Mouse (Mus musculus) hindbrain, embryonic 10.5 days (tissue): ENCODE measurements around the gene Mpdz. TPM values are rescaled to one million over a fixed set of nuclear protein-coding genes. Genes with fewer than 3 reads are reported as not detected.
A peak's percentile ranks its signal among the peaks of the same experiment; 100 is the strongest.

Experiments used
- DNase-seq: peaks from one replicate; pipeline ENCODE4 v3.0.0-alpha.2; 2017; ENCODE audit warnings: low spot score
- H3K27ac ChIP-seq: fragments of 300-500 bp; sonication (generic); 2 replicates; pipeline ENCODE4 v1.5.1; 2016; ENCODE audit warnings: mild to moderate bottlenecking, moderate library complexity
- H3K27me3 ChIP-seq: fragments of 300-500 bp; sonication (generic); 2 replicates; pipeline ENCODE4 v1.6.1; 2016; ENCODE audit warnings: mild to moderate bottlenecking; ENCODE audit not compliant: poor library complexity, insufficient read depth, severe bottlenecking
- H3K36me3 ChIP-seq: fragments of 300-500 bp; sonication (generic); 2 replicates; pipeline ENCODE4 v1.6.1; 2016; ENCODE audit warnings: mild to moderate bottlenecking, moderate library complexity
- H3K4me1 ChIP-seq: fragments of 300-500 bp; sonication (generic); replicated peaks from 2 replicates; pipeline ENCODE4 v1.6.1; 2016; ENCODE audit warnings: mild to moderate bottlenecking
- H3K4me3 ChIP-seq: fragments of 300-500 bp; sonication (generic); 2 replicates; pipeline ENCODE4 v1.5.1; 2016; ENCODE audit warnings: mild to moderate bottlenecking, moderate library complexity
- H3K9me3 ChIP-seq: fragments of 300-500 bp; sonication (generic); 2 replicates; pipeline ENCODE4 v1.6.1; 2016; ENCODE audit warnings: mild to moderate bottlenecking, moderate library complexity
- WGBS: fragments of 180-500 bp; shearing (Covaris S2); methylation state at CpG from one replicate; pipeline ENCODE4 v1.1.7; 2016; 5-methylcytosine and 5-hydroxymethylcytosine counted together
- polyA plus RNA-seq: library from polyadenylated mRNA; unstranded; fragments of >200 nt; fragmentation: Nextera tagmentation; extraction: Ambion mirVana; gene quantifications from 2 replicates; pipeline ENCODE4 v1.2.1, GENCODE M21; 2016

Mpdz gene
- polyA plus RNA-seq, 1 experiment from 2014 or later = 35.1 TPM

- WGBS = 79% methylated on average over 3 of the region's 3 CpGs
- DNase-seq = no peak
- Histone ChIP-seq H3K27ac (no peak overlapping the region), H3K4me3 (no peak overlapping the region), H3K4me1 (no peaks in the 10 kb centered on the region), H3K27me3 (no peaks in the 10 kb centered on the region), H3K9me3 (no peaks in the 10 kb centered on the region), H3K36me3 (peaks cover 52% of the 10 kb centered on the region)
Measured at GRCm38 (mm10) chr4:81351368-81351767, 91.2 kb downstream of the Mpdz start.

- no peak overlapping the region for H3K27ac ChIP-seq
- 87% methylated on average over 7 of the region's 7 CpGs for WGBS
- no peaks in the 10 kb centered on the region for H3K4me1 ChIP-seq
- no peaks in the 10 kb centered on the region for H3K27me3 ChIP-seq
- no peak overlapping the region for H3K4me3 ChIP-seq
- no peak for DNase-seq
- no peaks in the 10 kb centered on the region for H3K9me3 ChIP-seq
- peaks cover 45% of the 10 kb centered on the region for H3K36me3 ChIP-seq
Measured at GRCm38 (mm10) chr4:81348646-81349045, 94.0 kb downstream of the Mpdz start.

- no peak for DNase-seq
- WGBS = 91% methylated on average over 3 of the region's 3 CpGs
Measured at GRCm38 (mm10) chr4:81345141-81345540, 97.5 kb downstream of the Mpdz start.

GRCm38 (mm10) chr4:81333628-81333991, 109.0 kb downstream of the Mpdz start:
- no peaks in the 10 kb centered on the region for H3K9me3 ChIP-seq
- no peak for DNase-seq
- WGBS = 91% methylated on average over 2 of the region's 2 CpGs
- no peaks in the 10 kb centered on the region for H3K27me3 ChIP-seq
- no peak overlapping the region for H3K4me3 ChIP-seq
- peaks cover 18% of the 10 kb centered on the region for H3K36me3 ChIP-seq
- H3K27ac ChIP-seq = no peak overlapping the region
- 0 out of 2 replicates have a peak, but pooled peaks cover 9% of the 10 kb centered on the region for H3K4me1 ChIP-seq

More at GRCm38 (mm10) chr4:81345141-81345540, 97.5 kb downstream of the Mpdz start:
- H3K4me3 ChIP-seq = no peak overlapping the region
- H3K9me3 ChIP-seq = no peaks in the 10 kb centered on the region
- H3K36me3 ChIP-seq = peaks cover 43% of the 10 kb centered on the region
- H3K4me1 ChIP-seq = no peaks in the 10 kb centered on the region
- no peak overlapping the region for H3K27ac ChIP-seq
- H3K27me3 ChIP-seq = no peaks in the 10 kb centered on the region

GRCm38 (mm10) chr4:81332901-81333627, 109.6 kb downstream of the Mpdz start:
- Histone ChIP-seq H3K4me1 (0 out of 2 replicates have a peak, but pooled peaks cover 9% of the 10 kb centered on the region), H3K4me3 (no peak overlapping the region), H3K9me3 (no peaks in the 10 kb centered on the region), H3K27me3 (no peaks in the 10 kb centered on the region), H3K36me3 (peaks cover 18% of the 10 kb centered on the region), H3K27ac (no peak overlapping the region)
- DNase-seq = no peak
- WGBS = 88% methylated on average over 11 of the region's 11 CpGs

GRCm38 (mm10) chr4:81332439-81332841, 110.2 kb downstream of the Mpdz start:
- H3K27ac ChIP-seq = no peak overlapping the region
- 71% methylated on average over 6 of the region's 6 CpGs for WGBS

GRCm38 (mm10) chr4:81327694-81328093, 114.9 kb downstream of the Mpdz start:
- Histone ChIP-seq H3K27me3 (no peaks in the 10 kb centered on the region), H3K27ac (no peak overlapping the region), H3K9me3 (no peaks in the 10 kb centered on the region), H3K4me1 (0 out of 2 replicates have a peak, but pooled peaks cover 6% of the 10 kb centered on the region), H3K36me3 (peaks cover 25% of the 10 kb centered on the region), H3K4me3 (no peak overlapping the region)
- no peak for DNase-seq
- WGBS = 93% methylated on average over 2 of the region's 2 CpGs

More at GRCm38 (mm10) chr4:81332439-81332841, 110.2 kb downstream of the Mpdz start:
- H3K4me1 ChIP-seq = 0 out of 2 replicates have a peak, but pooled peaks cover 9% of the 10 kb centered on the region
- H3K9me3 ChIP-seq = no peaks in the 10 kb centered on the region
- DNase-seq = peak; percentile 4
- H3K36me3 ChIP-seq = peaks cover 18% of the 10 kb centered on the region
- no peaks in the 10 kb centered on the region for H3K27me3 ChIP-seq
- no peak overlapping the region for H3K4me3 ChIP-seq

GRCm38 (mm10) chr4:81323853-81324252, 118.8 kb downstream of the Mpdz start:
- WGBS = 94% methylated on average over 4 of the region's 4 CpGs
- no peaks in the 10 kb centered on the region for H3K9me3 ChIP-seq

GRCm38 (mm10) chr4:81322232-81322631, 120.4 kb downstream of the Mpdz start:
- WGBS = 92% methylated on average over 3 of the region's 3 CpGs
- Histone ChIP-seq H3K4me1 (no peaks in the 10 kb centered on the region), H3K27me3 (no peaks in the 10 kb centered on the region), H3K4me3 (no peak overlapping the region), H3K27ac (no peak overlapping the region), H3K36me3 (peaks cover 70% of the 10 kb centered on the region), H3K9me3 (no peaks in the 10 kb centered on the region)
- no peak for DNase-seq

More at GRCm38 (mm10) chr4:81323853-81324252, 118.8 kb downstream of the Mpdz start:
- H3K27me3 ChIP-seq = no peaks in the 10 kb centered on the region
- H3K27ac ChIP-seq = no peak overlapping the region
- peaks cover 57% of the 10 kb centered on the region for H3K36me3 ChIP-seq
- H3K4me1 ChIP-seq = no peaks in the 10 kb centered on the region
- H3K4me3 ChIP-seq = no peak overlapping the region
- no peak for DNase-seq

GRCm38 (mm10) chr4:81314618-81315017, 128.0 kb downstream of the Mpdz start:
- no peak overlapping the region for H3K4me3 ChIP-seq

GRCm38 (mm10) chr4:81313246-81313645, 129.4 kb downstream of the Mpdz start:
- Histone ChIP-seq H3K36me3 (peaks cover 51% of the 10 kb centered on the region), H3K27me3 (no peaks in the 10 kb centered on the region), H3K4me3 (no peak overlapping the region), H3K27ac (no peak overlapping the region), H3K4me1 (no peaks in the 10 kb centered on the region), H3K9me3 (no peaks in the 10 kb centered on the region)
- no peak for DNase-seq
- WGBS = 87% methylated on average over 4 of the region's 4 CpGs

More at GRCm38 (mm10) chr4:81314618-81315017, 128.0 kb downstream of the Mpdz start:
- H3K9me3 ChIP-seq = no peaks in the 10 kb centered on the region
- H3K27ac ChIP-seq = no peak overlapping the region
- no peaks in the 10 kb centered on the region for H3K27me3 ChIP-seq
- no peaks in the 10 kb centered on the region for H3K4me1 ChIP-seq
- no peak for DNase-seq
- H3K36me3 ChIP-seq = peaks cover 50% of the 10 kb centered on the region
- 80% methylated on average over 5 of the region's 5 CpGs for WGBS

GRCm38 (mm10) chr4:81310168-81310474, 132.5 kb downstream of the Mpdz start:
- no peak overlapping the region for H3K4me3 ChIP-seq
- no peaks in the 10 kb centered on the region for H3K9me3 ChIP-seq
- 78% methylated on average over 2 of the region's 2 CpGs for WGBS
- H3K36me3 ChIP-seq = peaks cover 60% of the 10 kb centered on the region
- H3K27me3 ChIP-seq = no peaks in the 10 kb centered on the region
- H3K4me1 ChIP-seq = no peaks in the 10 kb centered on the region
- H3K27ac ChIP-seq = no peak overlapping the region
- no peak for DNase-seq

- no peaks in the 10 kb centered on the region for H3K4me1 ChIP-seq
- H3K4me3 ChIP-seq = no peak overlapping the region
- peaks cover 60% of the 10 kb centered on the region for H3K36me3 ChIP-seq
- no peak for DNase-seq
- no peaks in the 10 kb centered on the region for H3K27me3 ChIP-seq
- whole genome bisulfite sequencing = 89% methylated on average over 12 of the region's 12 CpGs
- H3K27ac ChIP-seq = no peak overlapping the region
- H3K9me3 ChIP-seq = no peaks in the 10 kb centered on the region
Measured at GRCm38 (mm10) chr4:81309473-81310167, 133.0 kb downstream of the Mpdz start.
